In genomic region chr2:60126292-60126691, GRCm38 (mm10) we compare ENCODE assay signal across 8 mouse cellular contexts.
DNase-seq lines count a peak whose midpoint lies in the region; ATAC-seq and TF ChIP-seq lines count a peak whose summit lies in the region.

No protein-coding gene starts in this region.

- H3K27me3 ChIP-seq in lung, postnatal 0 days (replicated peaks; ENCODE audit: insufficient read depth, low read length), result no peaks in the 10 kb centered on the region
- H3K27me3 ChIP-seq in forebrain, embryonic 12.5 days, result no peaks in the 10 kb centered on the region
- H3K27me3 ChIP-seq in limb, embryonic 13.5 days, result no peaks in the 10 kb centered on the region
- no peaks in the 10 kb centered on the region for H3K27me3 ChIP-seq in stomach, embryonic 14.5 days (ENCODE audit: control insufficient read depth, insufficient read depth, low read length)

- H3K4me1 ChIP-seq in lung, postnatal 0 days (ENCODE audit: insufficient read depth, low read depth, low read length), result peaks cover 3% of the 10 kb centered on the region; the same call in 1 of the 2 replicates
- peaks cover 14% of the 10 kb centered on the region for H3K4me1 ChIP-seq in forebrain, embryonic 12.5 days
- H3K4me1 ChIP-seq in limb, embryonic 13.5 days, result peaks cover 21% of the 10 kb centered on the region
- H3K4me1 ChIP-seq in stomach, embryonic 14.5 days (ENCODE audit: control insufficient read depth, insufficient read depth, low read length), result peaks cover 9% of the 10 kb centered on the region

- TF ChIP-seq EP300 in lung, postnatal 0 days (IDR thresholded peaks at IDR 0.05), result no peak

- H3K4me2 ChIP-seq in lung, postnatal 0 days (replicated peaks; ENCODE audit: low read depth, low read length), result peak overlapping the region; percentile 55; the same call in 1 of the 2 replicates
- H3K4me2 ChIP-seq in forebrain, embryonic 12.5 days, result peak overlapping the region; percentile 59
- peak overlapping the region; percentile 69 for H3K4me2 ChIP-seq in limb, embryonic 13.5 days (replicated peaks)
- H3K4me2 ChIP-seq in stomach, embryonic 14.5 days (replicated peaks; ENCODE audit: low read depth, low read length), result peak overlapping the region; percentile 65

- H3K4me3 ChIP-seq in lung, postnatal 0 days (ENCODE audit: low read depth, low read length), result peak overlapping the region; percentile 100
- peak overlapping the region; percentile 95 for H3K4me3 ChIP-seq in forebrain, embryonic 12.5 days (replicated peaks)
- H3K4me3 ChIP-seq in limb, embryonic 13.5 days, result peak overlapping the region; percentile 87
- peak overlapping the region; percentile 85 for H3K4me3 ChIP-seq in stomach, embryonic 14.5 days (ENCODE audit: low read depth, low read length)

- H3K9ac ChIP-seq in lung, postnatal 0 days (replicated peaks; ENCODE audit: low read depth), result 0 out of 2 replicates have a peak overlapping the region, but pooled peaks have one; percentile 100
- 0 out of 2 replicates have a peak overlapping the region, but pooled peaks have one; percentile 99 for H3K9ac ChIP-seq in forebrain, embryonic 12.5 days
- H3K9ac ChIP-seq in limb, embryonic 13.5 days, result no peak overlapping the region
- peak overlapping the region; percentile 100 for H3K9ac ChIP-seq in stomach, embryonic 14.5 days (replicated peaks; ENCODE audit: low read depth, low read length)

- TF ChIP-seq CTCF in lung, postnatal 0 days (IDR thresholded peaks at IDR 0.05), result no peak

- 14% methylated on average over 8 of the region's 8 CpGs for WGBS in lung, postnatal 0 days
- 5% methylated on average over 8 of the region's 8 CpGs for WGBS in forebrain, embryonic 12.5 days
- WGBS in limb, embryonic 13.5 days, result 3% methylated on average over 8 of the region's 8 CpGs
- 8% methylated on average over 8 of the region's 8 CpGs for WGBS in stomach, embryonic 14.5 days

- ATAC-seq in lung, postnatal 0 days, result no peak
- ATAC-seq in forebrain, embryonic 12.5 days (ENCODE audit: low FRiP score), result no peak
- no peak for ATAC-seq in limb, embryonic 13.5 days (ENCODE audit: low FRiP score, low read depth)
- no peak for ATAC-seq in stomach, embryonic 14.5 days (ENCODE audit: insufficient number of reproducible peaks, insufficient read depth, low FRiP score, low read depth)

- H3K36me3 ChIP-seq in lung, postnatal 0 days (ENCODE audit: insufficient read depth, low read length), result no peaks in the 10 kb centered on the region
- no peaks in the 10 kb centered on the region for H3K36me3 ChIP-seq in forebrain, embryonic 12.5 days (replicated peaks)
- no peaks in the 10 kb centered on the region for H3K36me3 ChIP-seq in limb, embryonic 13.5 days
- H3K36me3 ChIP-seq in stomach, embryonic 14.5 days (ENCODE audit: control insufficient read depth, insufficient read depth, low read length), result no peaks in the 10 kb centered on the region

- no peaks in the 10 kb centered on the region for H3K9me3 ChIP-seq in lung, postnatal 0 days (ENCODE audit: low read length)
- no peaks in the 10 kb centered on the region for H3K9me3 ChIP-seq in forebrain, embryonic 12.5 days
- H3K9me3 ChIP-seq in limb, embryonic 13.5 days, result no peaks in the 10 kb centered on the region
- H3K9me3 ChIP-seq in stomach, embryonic 14.5 days (ENCODE audit: control insufficient read depth, low read depth, low read length), result no peaks in the 10 kb centered on the region

- no peak overlapping the region for H3K27ac ChIP-seq in lung, postnatal 0 days (ENCODE audit: low read length)
- H3K27ac ChIP-seq in forebrain, embryonic 12.5 days, result no peak overlapping the region
- H3K27ac ChIP-seq in limb, embryonic 13.5 days, result no peak overlapping the region
- H3K27ac ChIP-seq in stomach, embryonic 14.5 days (ENCODE audit: low read length), result no peak overlapping the region

- peak; percentile 33 for DNase-seq in lung, postnatal 0 days (ENCODE audit: low spot score)
- no peak for DNase-seq in lung, adult 18-20 months
- DNase-seq in adrenal gland, adult 2 months, result no peak
- no peak for DNase-seq in spleen, postnatal 4 days (ENCODE audit: low spot score in 2 of 2)
- DNase-seq in thymus, postnatal 14 days, result no peak
